Mouse (Mus musculus) MEL (cell line): Measurements from ENCODE around the gene Bphl. TPM values are rescaled to one million over a fixed set of nuclear protein-coding genes. Genes with fewer than 3 reads are reported as not detected.

ENCODE experiments used
- DNase-seq: peaks from one replicate; pipeline ENCODE4 v3.0.0; 2011; ENCODE audit warnings: low read depth, low spot score
- H3K27ac ChIP-seq: 2 replicates; pipeline ENCODE4 v1.5.1; 2012; ENCODE audit warnings: low read depth, mild to moderate bottlenecking, control low read depth, low read length, moderate library complexity; ENCODE audit not compliant: control insufficient read depth
- H3K27me3 ChIP-seq, 2 experiments: fragments of 150-350 bp in 1 of 2; sonication (generic) in 1 of 2; 2 replicates each; pipeline ENCODE4 v1.6.1; 2012; ENCODE audit warnings: low read length in 2 of 2, mild to moderate bottlenecking in 2 of 2, improper control_type of control experiment in 1 of 2, moderate library complexity in 1 of 2; ENCODE audit not compliant: insufficient read depth in 2 of 2, control insufficient read depth in 1 of 2
- H3K36me3 ChIP-seq, 2 experiments: 2 replicates each; pipeline ENCODE4 v1.6.1; 2012 to 2014; ENCODE audit warnings: low read length in 2 of 2, improper control_type of control experiment in 1 of 2, inconsistent platforms in 1 of 2, mild to moderate bottlenecking in 1 of 2; ENCODE audit not compliant: insufficient read depth in 2 of 2, control insufficient read depth in 1 of 2
- H3K4me1 ChIP-seq, 2 experiments: fragments of 150-350 bp in 1 of 2; sonication (generic) in 1 of 2; 2 replicates each; pipeline ENCODE4 v1.6.1; 2012; ENCODE audit warnings: low read length in 2 of 2, improper control_type of control experiment in 1 of 2, mild to moderate bottlenecking in 1 of 2; ENCODE audit not compliant: insufficient read depth in 2 of 2, control insufficient read depth in 1 of 2
- H3K4me3 ChIP-seq, 2 experiments: fragments of 150-350 bp in 1 of 2; sonication (generic) in 1 of 2; 2 replicates each; pipeline ENCODE4 v1.5.1; 2012; ENCODE audit warnings: low read depth in 2 of 2, low read length in 2 of 2, mild to moderate bottlenecking in 2 of 2, moderate library complexity in 2 of 2, control low read depth in 1 of 2, improper control_type of control experiment in 1 of 2; ENCODE audit not compliant: control insufficient read depth in 1 of 2, insufficient read depth in 1 of 2
- H3K79me2 ChIP-seq: 2 replicates; pipeline ENCODE4 v1.6.1; 2012; ENCODE audit warnings: mild to moderate bottlenecking, low read length, moderate library complexity; ENCODE audit not compliant: control insufficient read depth, poor library complexity, insufficient read depth
- H3K9ac ChIP-seq: 2 replicates; pipeline ENCODE4 v1.6.1; 2012; ENCODE audit warnings: low read depth, mild to moderate bottlenecking, control low read depth, low read length, moderate library complexity; ENCODE audit not compliant: control insufficient read depth, poor library complexity, severe bottlenecking
- H3K9me3 ChIP-seq: fragments of 150-350 bp; sonication (generic); replicated peaks from 2 replicates; pipeline ENCODE4 v1.6.1; 2012; ENCODE audit warnings: mild to moderate bottlenecking, low read length, improper control_type of control experiment, moderate library complexity; ENCODE audit not compliant: insufficient read depth
- BHLHE40 ChIP-seq: IDR thresholded peaks from 2 replicates; pipeline ENCODE4 v1.6.1; 2012; ENCODE audit warnings: low read depth, mild to moderate bottlenecking, inconsistent platforms, low read length, improper control_type of control experiment, borderline replicate concordance
- CTCF ChIP-seq, 3 experiments: IDR thresholded peaks in 2 of 3; conservative IDR thresholded peaks in 1 of 3; 2 replicates each; pipeline ENCODE4 v1.5.1; 2011 to 2012; ENCODE audit warnings: low read length in 3 of 3, low read depth in 2 of 3, mild to moderate bottlenecking in 2 of 3, improper control_type of control experiment in 1 of 3, inconsistent platforms in 1 of 3, mixed read lengths in 1 of 3, moderate library complexity in 1 of 3; ENCODE audit not compliant: control insufficient read depth in 1 of 3, insufficient read depth in 1 of 3, poor library complexity in 1 of 3, severe bottlenecking in 1 of 3
- E2F4 ChIP-seq: IDR thresholded peaks from 2 replicates; pipeline ENCODE4 v1.6.1; 2011; ENCODE audit warnings: low read depth, low read length, improper control_type of control experiment, borderline replicate concordance
- ELF1 ChIP-seq: IDR thresholded peaks from 2 replicates; pipeline ENCODE4 v1.6.1; 2014; ENCODE audit warnings: low read depth, mild to moderate bottlenecking, inconsistent platforms, low read length, improper control_type of control experiment, moderate library complexity
- EP300 ChIP-seq, 2 experiments: IDR thresholded peaks; 2 replicates each; pipeline ENCODE4 v1.6.1; 2011; ENCODE audit warnings: improper control_type of control experiment in 2 of 2, low read length in 2 of 2, low read depth in 1 of 2, mild to moderate bottlenecking in 1 of 2
- ETS1 ChIP-seq: IDR thresholded peaks from 2 replicates; pipeline ENCODE4 v1.6.1; 2012; ENCODE audit warnings: low read depth, mild to moderate bottlenecking, inconsistent platforms, low read length, improper control_type of control experiment, moderate library complexity
- GABPA ChIP-seq: IDR thresholded peaks from 2 replicates; pipeline ENCODE4 v1.6.1; 2012; ENCODE audit warnings: low read depth, mild to moderate bottlenecking, inconsistent platforms, low read length, improper control_type of control experiment, moderate library complexity
- GATA1 ChIP-seq: IDR thresholded peaks from 2 replicates; pipeline ENCODE4 v1.6.1; 2011; ENCODE audit warnings: low read depth, low read length, improper control_type of control experiment
- HCFC1 ChIP-seq: IDR thresholded peaks from 2 replicates; pipeline ENCODE4 v1.6.1; 2012; ENCODE audit warnings: low read depth, mild to moderate bottlenecking, inconsistent platforms, low read length, improper control_type of control experiment, moderate library complexity
- MAFK ChIP-seq: IDR thresholded peaks from 2 replicates; pipeline ENCODE4 v1.6.1; 2011; ENCODE audit warnings: low read depth, mild to moderate bottlenecking, low read length, improper control_type of control experiment, borderline replicate concordance
- MAX ChIP-seq: IDR thresholded peaks from 2 replicates; pipeline ENCODE4 v1.6.1; 2011; ENCODE audit warnings: low read length, improper control_type of control experiment
- MAZ ChIP-seq: IDR thresholded peaks from 2 replicates; pipeline ENCODE4 v1.6.1; 2012; ENCODE audit warnings: low read depth, mild to moderate bottlenecking, inconsistent platforms, low read length, improper control_type of control experiment
- MEF2A ChIP-seq: IDR thresholded peaks from 2 replicates; pipeline ENCODE4 v1.6.1; 2014; ENCODE audit warnings: low read depth, mild to moderate bottlenecking, inconsistent platforms, low read length, improper control_type of control experiment; ENCODE audit not compliant: poor library complexity, insufficient replicate concordance, severe bottlenecking; ENCODE audit errors: extremely low read depth
- MYB ChIP-seq: IDR thresholded peaks from 2 replicates; pipeline ENCODE4 v1.6.1; 2011; ENCODE audit warnings: mild to moderate bottlenecking, low read depth, low read length, improper control_type of control experiment
- NRF1 ChIP-seq: IDR thresholded peaks from 2 replicates; pipeline ENCODE4 v1.6.1; 2014; ENCODE audit warnings: low read depth, mild to moderate bottlenecking, inconsistent platforms, low read length, improper control_type of control experiment, moderate library complexity; ENCODE audit not compliant: poor library complexity, insufficient read depth, severe bottlenecking
- POLR2AphosphoS2 ChIP-seq: IDR thresholded peaks from 2 replicates; pipeline ENCODE4 v1.6.1; 2011; ENCODE audit warnings: low read length, improper control_type of control experiment
- RCOR1 ChIP-seq: IDR thresholded peaks from 2 replicates; pipeline ENCODE4 v1.6.1; 2012; ENCODE audit warnings: low read depth, mild to moderate bottlenecking, inconsistent platforms, low read length, improper control_type of control experiment
- TAL1 ChIP-seq: IDR thresholded peaks from 2 replicates; pipeline ENCODE4 v1.6.1; 2012; ENCODE audit warnings: mild to moderate bottlenecking, inconsistent platforms, low read length, moderate library complexity, mixed read lengths
- TCF12 ChIP-seq: IDR thresholded peaks from 2 replicates; pipeline ENCODE4 v1.6.1; 2014; ENCODE audit warnings: low read depth, mild to moderate bottlenecking, inconsistent platforms, low read length, improper control_type of control experiment, moderate library complexity
- UBTF ChIP-seq: IDR thresholded peaks from 2 replicates; pipeline ENCODE4 v1.6.1; 2012; ENCODE audit warnings: low read depth, mild to moderate bottlenecking, inconsistent platforms, low read length, improper control_type of control experiment, moderate library complexity, borderline replicate concordance; ENCODE audit not compliant: insufficient read depth
- USF1 ChIP-seq: IDR thresholded peaks from 2 replicates; pipeline ENCODE4 v1.6.1; 2014; ENCODE audit warnings: low read depth, mild to moderate bottlenecking, inconsistent platforms, low read length, improper control_type of control experiment, moderate library complexity
- USF2 ChIP-seq, 2 experiments: IDR thresholded peaks; 2 replicates each; pipeline ENCODE4 v1.6.1; 2011 to 2012; ENCODE audit warnings: improper control_type of control experiment in 2 of 2, low read length in 2 of 2, borderline replicate concordance in 1 of 2, inconsistent platforms in 1 of 2, low read depth in 1 of 2, mild to moderate bottlenecking in 1 of 2; ENCODE audit not compliant: insufficient read depth in 1 of 2
- ZKSCAN1 ChIP-seq: IDR thresholded peaks from 2 replicates; pipeline ENCODE4 v1.6.1; 2012; ENCODE audit warnings: low read depth, mild to moderate bottlenecking, inconsistent platforms, low read length, improper control_type of control experiment, moderate library complexity
- ZNF384 ChIP-seq: IDR thresholded peaks from 2 replicates; pipeline ENCODE4 v1.6.1; 2012; ENCODE audit warnings: low read depth, mild to moderate bottlenecking, inconsistent platforms, low read length, improper control_type of control experiment
- polyA plus RNA-seq, 2 experiments: library from polyadenylated mRNA; stranded (reverse) in 1 of 2; unstranded in 1 of 2; fragments of >175 nt in 1 of 2; fragments of >200 nt in 1 of 2; gene quantifications; 2 replicates each; pipeline versions ENCODE4 v1.2.1 to v1.2.4; 2012; ENCODE audit warnings: low replicate concordance in 2 of 2, low read depth in 1 of 2; ENCODE audit not compliant: insufficient read length in 2 of 2, insufficient read depth in 1 of 2, missing spikeins in 1 of 2
- total RNA-seq: library from RNA; depleted of rRNA; stranded (reverse); fragments of 300-350 nt; gene quantifications from 2 replicates; pipeline ENCODE4 v1.2.3, GENCODE M21; 2012

Bphl gene
- total and polyA plus RNA-seq, 3 experiments: 6.5 to 7.7 TPM; not detected in 1

GRCm38 (mm10) chr13:34021998-34022397 is 15.4 kb upstream of the Bphl start:
- Histone ChIP-seq H3K36me3 (peaks cover 0 to 24% of the 10 kb centered on the region in 2 experiments; a peak in 2 of 4 replicates), H3K4me3 (no peak overlapping the region), H3K27ac (no peak overlapping the region), H3K4me1 (no peaks in the 10 kb centered on the region), H3K27me3 (no peaks in the 10 kb centered on the region), H3K9ac (no peak overlapping the region), H3K79me2 (no peaks in the 10 kb centered on the region)
- no peak for TF ChIP-seq NRF1
- TF ChIP-seq, all 39 proteins: peak for 0
- no peak for DNase-seq
- H3K9me3 ChIP-seq: no peaks in the 10 kb centered on the region

- Histone ChIP-seq H3K4me1 (peaks cover 0 to 4% of the 10 kb centered on the region in 2 experiments; a peak in 1 of 4 replicates), H3K27ac (no peak overlapping the region)
These were observed 5.4 kb upstream of the Bphl start for GRCm38 (mm10) chr13:34032041-34032440.

DNA sequence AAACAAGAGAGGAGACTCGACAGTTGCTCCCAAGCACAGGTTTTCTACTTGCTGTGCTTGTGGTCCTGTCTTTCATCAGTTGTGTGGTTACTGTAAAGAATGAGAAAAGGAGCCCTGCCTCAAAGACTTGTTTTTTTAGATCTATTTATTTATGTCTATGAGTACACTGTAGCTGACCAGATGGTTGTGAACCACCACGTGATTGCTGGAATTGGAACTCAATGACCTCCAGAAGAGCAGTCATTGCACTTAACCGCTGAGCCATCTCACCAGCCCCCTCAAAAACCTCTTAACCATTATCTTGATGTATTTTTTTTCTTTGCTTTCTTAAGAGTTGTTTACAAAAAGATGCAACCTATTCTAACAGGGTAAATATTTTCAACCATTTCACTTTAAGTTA is 2.0 kb upstream of the Bphl start:
- Histone ChIP-seq H3K36me3 (no peaks in the 10 kb centered on the region; a peak in 1 of 4 replicates), H3K79me2 (peaks cover 5% of the 10 kb centered on the region), H3K4me1 (peaks cover 0 to 11% of the 10 kb centered on the region in 2 experiments; a peak in 1 of 4 replicates), H3K4me3 (no peak overlapping the region), H3K27ac (no peak overlapping the region), H3K9me3 (no peaks in the 10 kb centered on the region), H3K9ac (no peak overlapping the region), H3K27me3 (no peaks in the 10 kb centered on the region)
- no peak for TF ChIP-seq RCOR1
- no peak for TF ChIP-seq UBTF
- TF ChIP-seq MYB: no peak
- no peak for TF ChIP-seq HCFC1
- no peak for TF ChIP-seq ZKSCAN1
- no peak for TF ChIP-seq USF2 (IDR thresholded peaks at IDR 0.05; ENCODE audit: borderline replicate concordance in 1 of 2, insufficient read depth in 1 of 2, low read depth in 1 of 2, low read length in 2 of 2)
- TF ChIP-seq MEF2A: no peak
- TF ChIP-seq TAL1: no peak
- no peak for TF ChIP-seq TCF12
- no peak for TF ChIP-seq E2F4
- no peak for TF ChIP-seq GABPA
- no peak for TF ChIP-seq BHLHE40
- DNase-seq: no peak

More at GRCm38 (mm10) chr13:34032041-34032440, 5.4 kb upstream of the Bphl start:
- Histone ChIP-seq H3K79me2 (no peaks in the 10 kb centered on the region), H3K36me3 (peaks cover 0 to 7% of the 10 kb centered on the region in 2 experiments; a peak in 1 of 4 replicates), H3K27me3 (no peaks in the 10 kb centered on the region), H3K4me3 (no peak overlapping the region), H3K9me3 (no peaks in the 10 kb centered on the region), H3K9ac (no peak overlapping the region)
- DNase-seq: no peak
- no peak for TF ChIP-seq TCF12
- TF ChIP-seq USF1: no peak
- no peak for TF ChIP-seq USF2 (IDR thresholded peaks at IDR 0.05; ENCODE audit: borderline replicate concordance in 1 of 2, insufficient read depth in 1 of 2, low read depth in 1 of 2, low read length in 2 of 2)
- TF ChIP-seq MAZ: no peak
- no peak for TF ChIP-seq MAFK
- TF ChIP-seq POLR2AphosphoS2: no peak
- no peak for TF ChIP-seq E2F4
- no peak for TF ChIP-seq ZNF384
- TF ChIP-seq ELF1: no peak
- TF ChIP-seq ETS1: no peak
- TF ChIP-seq CTCF (IDR thresholded peaks at IDR 0.05 in 2 of 3, conservative IDR thresholded peaks at IDR 0.05 in 1 of 3; ENCODE audit: control insufficient read depth in 1 of 3, insufficient read depth in 1 of 3, low read depth in 2 of 3, low read length in 3 of 3, poor library complexity in 1 of 3, severe bottlenecking in 1 of 3): no peak
- TF ChIP-seq GATA1: no peak
- TF ChIP-seq EP300 (IDR thresholded peaks at IDR 0.05; ENCODE audit: low read depth in 1 of 2, low read length in 2 of 2): no peak
- no peak for TF ChIP-seq MAX
- no peak for TF ChIP-seq RCOR1
